Mouse (Mus musculus): ENCODE results near the gene Gm45713. TPM values are rescaled to one million over a fixed set of nuclear protein-coding genes. Genes with fewer than 3 reads are reported as not detected.
"Not testable (repeated sequence)": the region's sequence is repeated elsewhere in the genome, so short reads cannot be mapped to it uniquely, and the experiment has no call there.

The Gm45713 gene
- not detected in 2 replicates for total RNA-seq (2014; fragmentation: Nextera tagmentation)
- total RNA-seq (2017): 0.61 TPM in 1 of 2 replicates, not detected in the other

GRCm38 (mm10) chr7:45135993-45136567 is at the start of gene Gm45713, which contains the start of gene Flt3l:
Gene Gm45713 (minus strand): TSS chr7:45136231.
Gene Flt3l (minus strand): TSS chr7:45136432.
- ATAC-seq (replicated peaks; ENCODE audit: low FRiP score, low TSS enrichment, poor library complexity, severe bottlenecking): peak; percentile 44

- ATAC-seq (replicated peaks; ENCODE audit: low FRiP score, low TSS enrichment, poor library complexity, severe bottlenecking): no peak
Observed at GRCm38 (mm10) chr7:45183672-45184071, 47.6 kb upstream of the Gm45713 start.

- no peak for ATAC-seq (replicated peaks; ENCODE audit: low FRiP score, low TSS enrichment, poor library complexity, severe bottlenecking)
Observed at GRCm38 (mm10) chr7:45182606-45183005, 46.6 kb upstream of the Gm45713 start.

GRCm38 (mm10) chr7:45182199-45182601 is 46.2 kb upstream of the Gm45713 start:
- ATAC-seq (replicated peaks; ENCODE audit: low FRiP score, low TSS enrichment, poor library complexity, severe bottlenecking): peak; percentile 93

GRCm38 (mm10) chr7:45181540-45181939 is 45.5 kb upstream of the Gm45713 start:
- ATAC-seq (replicated peaks; ENCODE audit: low FRiP score, low TSS enrichment, poor library complexity, severe bottlenecking): peak; percentile 11; the same call in 1 of the 2 replicates

- ATAC-seq (replicated peaks; ENCODE audit: low FRiP score, low TSS enrichment, poor library complexity, severe bottlenecking): no peak
Observed at GRCm38 (mm10) chr7:45180896-45181477, 45.0 kb upstream of the Gm45713 start, which contains the start of gene Pth2. Gene Pth2 (plus strand): TSS chr7:45180995.

GRCm38 (mm10) chr7:45179469-45179868 is 43.4 kb upstream of the Gm45713 start, which contains the start of gene Gfy:
Gene Gfy (minus strand): TSS chr7:45179569.
- no peak for ATAC-seq (replicated peaks; ENCODE audit: low FRiP score, low TSS enrichment, poor library complexity, severe bottlenecking)

- no peak for ATAC-seq (replicated peaks; ENCODE audit: low FRiP score, low TSS enrichment, poor library complexity, severe bottlenecking)
Observed at GRCm38 (mm10) chr7:45178550-45178949, 42.5 kb upstream of the Gm45713 start.

- no peak for ATAC-seq (replicated peaks; ENCODE audit: low FRiP score, low TSS enrichment, poor library complexity, severe bottlenecking)
Observed at GRCm38 (mm10) chr7:45176356-45176755, 40.3 kb upstream of the Gm45713 start.

GRCm38 (mm10) chr7:45175929-45176328 is 39.9 kb upstream of the Gm45713 start:
- no peak for ATAC-seq (replicated peaks; ENCODE audit: low FRiP score, low TSS enrichment, poor library complexity, severe bottlenecking)

- no peak for ATAC-seq (replicated peaks; ENCODE audit: low FRiP score, low TSS enrichment, poor library complexity, severe bottlenecking)
Observed at GRCm38 (mm10) chr7:45175398-45175797, 39.4 kb upstream of the Gm45713 start.

- ATAC-seq (replicated peaks; ENCODE audit: low FRiP score, low TSS enrichment, poor library complexity, severe bottlenecking): no peak
Observed at GRCm38 (mm10) chr7:45174567-45175280, 38.7 kb upstream of the Gm45713 start.

- ATAC-seq (replicated peaks; ENCODE audit: low FRiP score, low TSS enrichment, poor library complexity, severe bottlenecking): not testable (repeated sequence)
Observed at GRCm38 (mm10) chr7:45173772-45174171, 37.7 kb upstream of the Gm45713 start.

GRCm38 (mm10) chr7:45172974-45173373 is 36.9 kb upstream of the Gm45713 start:
- ATAC-seq (replicated peaks; ENCODE audit: low FRiP score, low TSS enrichment, poor library complexity, severe bottlenecking): peak; percentile 10; the same call in 1 of the 2 replicates

- ATAC-seq (replicated peaks; ENCODE audit: low FRiP score, low TSS enrichment, poor library complexity, severe bottlenecking): no peak
Observed at GRCm38 (mm10) chr7:45169495-45169894, 33.5 kb upstream of the Gm45713 start.

- no peak for ATAC-seq (replicated peaks; ENCODE audit: low FRiP score, low TSS enrichment, poor library complexity, severe bottlenecking)
Observed at GRCm38 (mm10) chr7:45168656-45169055, 32.6 kb upstream of the Gm45713 start.

GRCm38 (mm10) chr7:45167761-45168445 is 31.9 kb upstream of the Gm45713 start:
- no peak for ATAC-seq (replicated peaks; ENCODE audit: low FRiP score, low TSS enrichment, poor library complexity, severe bottlenecking)

GRCm38 (mm10) chr7:45166950-45167401 is 30.9 kb upstream of the Gm45713 start:
- no peak for ATAC-seq (replicated peaks; ENCODE audit: low FRiP score, low TSS enrichment, poor library complexity, severe bottlenecking)

- no peak for ATAC-seq (replicated peaks; ENCODE audit: low FRiP score, low TSS enrichment, poor library complexity, severe bottlenecking)
Observed at GRCm38 (mm10) chr7:45165701-45166100, 29.7 kb upstream of the Gm45713 start.

- ATAC-seq (replicated peaks; ENCODE audit: low FRiP score, low TSS enrichment, poor library complexity, severe bottlenecking): no peak
Observed at GRCm38 (mm10) chr7:45164833-45165232, 28.8 kb upstream of the Gm45713 start.
